Mouse (Mus musculus) CH12.LX (cell line): ENCODE data around the gene Svep1. TPM values are rescaled to one million over a fixed set of nuclear protein-coding genes. Genes with fewer than 3 reads are reported as not detected.

ENCODE experiments used
- DNase-seq: peaks from one replicate; pipeline ENCODE4 v3.0.0-alpha.2; 2013; ENCODE audit errors: extremely low read depth
- H3K27ac ChIP-seq: 2 replicates; pipeline ENCODE4 v1.5.1; 2012; ENCODE audit warnings: low read depth, mild to moderate bottlenecking, control low read depth, moderate library complexity; ENCODE audit not compliant: insufficient read depth
- H3K27me3 ChIP-seq: replicated peaks from 2 replicates; pipeline ENCODE3; 2012; ENCODE audit warnings: inconsistent platforms
- H3K36me3 ChIP-seq, 2 experiments: replicated peaks in 1 of 2; 2 replicates each; pipeline versions ENCODE3 to v1.6.1; 2012; ENCODE audit warnings: inconsistent platforms in 1 of 2, low read length in 1 of 2, mild to moderate bottlenecking in 1 of 2, mixed read lengths in 1 of 2, moderate library complexity in 1 of 2; ENCODE audit not compliant: control insufficient read depth in 1 of 2, insufficient read depth in 1 of 2
- H3K4me1 ChIP-seq, 2 experiments: 2 replicates each; pipeline ENCODE4 v1.6.1; 2012; ENCODE audit warnings: inconsistent platforms in 1 of 2, moderate library complexity in 1 of 2; ENCODE audit not compliant: insufficient read depth in 2 of 2, control insufficient read depth in 1 of 2
- H3K4me2 ChIP-seq: 2 replicates; pipeline ENCODE4 v1.6.1; 2012; ENCODE audit warnings: low read depth, mild to moderate bottlenecking, control low read depth; ENCODE audit not compliant: poor library complexity, insufficient read depth, severe bottlenecking
- H3K4me3 ChIP-seq, 3 experiments: fragments of 150-350 bp in 1 of 3; sonication (generic) in 1 of 3; replicated peaks in 1 of 3; 2 replicates each; pipeline versions ENCODE3 to v1.5.1; 2011 to 2012; ENCODE audit warnings: low read depth in 2 of 3, low read length in 2 of 3, mild to moderate bottlenecking in 2 of 3, moderate library complexity in 2 of 3, control low read depth in 1 of 3, improper control_type of control experiment in 1 of 3, inconsistent platforms in 1 of 3, mixed read lengths in 1 of 3; ENCODE audit not compliant: poor library complexity in 1 of 3
- H3K79me2 ChIP-seq: replicated peaks from 2 replicates; pipeline ENCODE4 v1.6.1; 2012; ENCODE audit warnings: mild to moderate bottlenecking, moderate library complexity; ENCODE audit not compliant: control insufficient read depth, poor library complexity, insufficient read depth, severe bottlenecking; ENCODE audit errors: extremely low read depth
- H3K9ac ChIP-seq: 2 replicates; pipeline ENCODE4 v1.6.1; 2012; ENCODE audit warnings: low read depth, mild to moderate bottlenecking, control low read depth, moderate library complexity; ENCODE audit not compliant: insufficient read depth
- H3K9me3 ChIP-seq: replicated peaks from 2 replicates; pipeline ENCODE3; 2012; ENCODE audit warnings: low read length, inconsistent platforms, mixed read lengths
- BHLHE40 ChIP-seq: IDR thresholded peaks from 2 replicates; pipeline ENCODE4 v1.6.1; 2011; ENCODE audit warnings: mild to moderate bottlenecking, low read depth, low read length, improper control_type of control experiment
- CHD1 ChIP-seq: IDR thresholded peaks from 2 replicates; pipeline ENCODE4 v1.6.1; 2012; ENCODE audit warnings: low read depth, low read length, improper control_type of control experiment, inconsistent platforms
- CTCF ChIP-seq, 2 experiments: IDR thresholded peaks in 1 of 2; conservative IDR thresholded peaks in 1 of 2; 2 replicates each; pipeline ENCODE4 v1.5.1; 2011 to 2012; ENCODE audit warnings: low read depth in 2 of 2, low read length in 2 of 2, improper control_type of control experiment in 1 of 2, inconsistent platforms in 1 of 2, mild to moderate bottlenecking in 1 of 2, moderate library complexity in 1 of 2
- E2F4 ChIP-seq: IDR thresholded peaks from 2 replicates; pipeline ENCODE4 v1.6.1; 2011; ENCODE audit warnings: low read depth, low read length, improper control_type of control experiment; ENCODE audit not compliant: insufficient replicate concordance
- ELF1 ChIP-seq: IDR thresholded peaks from 2 replicates; pipeline ENCODE4 v1.6.1; 2014; ENCODE audit warnings: low read depth, mild to moderate bottlenecking, inconsistent platforms, low read length, improper control_type of control experiment
- ETS1 ChIP-seq: conservative IDR thresholded peaks from 2 replicates; pipeline ENCODE4 v1.6.1; 2012; ENCODE audit warnings: low read depth, mild to moderate bottlenecking, inconsistent platforms, low read length, improper control_type of control experiment, moderate library complexity
- GABPA ChIP-seq: IDR thresholded peaks from 2 replicates; pipeline ENCODE4 v1.6.1; 2012; ENCODE audit warnings: low read depth, low read length, improper control_type of control experiment, inconsistent platforms; ENCODE audit not compliant: insufficient replicate concordance
- IRF4 ChIP-seq: IDR thresholded peaks from 2 replicates; pipeline ENCODE4 v1.6.1; 2014; ENCODE audit warnings: low read depth, mild to moderate bottlenecking, inconsistent platforms, low read length, improper control_type of control experiment
- JUN ChIP-seq: IDR thresholded peaks from 2 replicates; pipeline ENCODE4 v1.6.1; 2011; ENCODE audit warnings: low read depth, mild to moderate bottlenecking, low read length, improper control_type of control experiment, moderate library complexity; ENCODE audit not compliant: insufficient read depth
- JUND ChIP-seq: conservative IDR thresholded peaks from 2 replicates; pipeline ENCODE4 v1.6.1; 2011; ENCODE audit warnings: low read depth, low read length, improper control_type of control experiment
- KAT2A ChIP-seq: IDR thresholded peaks from 2 replicates; pipeline ENCODE4 v1.6.1; 2012; ENCODE audit warnings: low read length, improper control_type of control experiment, inconsistent platforms; ENCODE audit not compliant: insufficient replicate concordance
- MAX ChIP-seq: IDR thresholded peaks from 2 replicates; pipeline ENCODE4 v1.6.1; 2011; ENCODE audit warnings: low read length, improper control_type of control experiment
- MAZ ChIP-seq: IDR thresholded peaks from 2 replicates; pipeline ENCODE4 v1.6.1; 2012; ENCODE audit warnings: low read depth, mild to moderate bottlenecking, inconsistent platforms, low read length, improper control_type of control experiment, moderate library complexity
- MYC ChIP-seq: IDR thresholded peaks from 2 replicates; pipeline ENCODE4 v1.6.1; 2011; ENCODE audit warnings: low read depth, mild to moderate bottlenecking, improper control_type of control experiment, low read length
- NRF1 ChIP-seq: IDR thresholded peaks from 2 replicates; pipeline ENCODE4 v1.6.1; 2014; ENCODE audit warnings: low read depth, mild to moderate bottlenecking, inconsistent platforms, low read length, improper control_type of control experiment, moderate library complexity
- PAX5 ChIP-seq: IDR thresholded peaks from 2 replicates; pipeline ENCODE4 v1.6.1; 2012; ENCODE audit warnings: low read length, inconsistent platforms, mixed read lengths
- POLR2A ChIP-seq: IDR thresholded peaks from 2 replicates; pipeline ENCODE4 v1.6.1; 2011; ENCODE audit warnings: low read depth, mild to moderate bottlenecking, improper control_type of control experiment, low read length
- POLR2AphosphoS2 ChIP-seq: IDR thresholded peaks from 2 replicates; pipeline ENCODE4 v1.6.1; 2011; ENCODE audit warnings: low read depth, low read length, improper control_type of control experiment
- TBP ChIP-seq: conservative IDR thresholded peaks from 2 replicates; pipeline ENCODE4 v1.6.1; 2011; ENCODE audit warnings: low read depth, low read length, improper control_type of control experiment
- UBTF ChIP-seq: IDR thresholded peaks from 2 replicates; pipeline ENCODE4 v1.6.1; 2012; ENCODE audit warnings: low read depth, mild to moderate bottlenecking, inconsistent platforms, low read length, improper control_type of control experiment, moderate library complexity
- USF1 ChIP-seq: IDR thresholded peaks from 2 replicates; pipeline ENCODE4 v1.6.1; 2014; ENCODE audit warnings: low read depth, mild to moderate bottlenecking, inconsistent platforms, low read length, improper control_type of control experiment
- ZC3H11A ChIP-seq: IDR thresholded peaks from 2 replicates; pipeline ENCODE4 v1.6.1; 2012; ENCODE audit warnings: low read depth, mild to moderate bottlenecking, inconsistent platforms, low read length, improper control_type of control experiment
- dilution Hi-C: fragments of 300-500 bp; cut with MboI; formaldehyde crosslinking; loops from 2 replicates; pipeline ENCODE4 v1.14.3; 2020; ENCODE audit warnings: low sequenced_read_pairs; ENCODE audit not compliant: extremely low pct_unique_long_range_greater_than_20kb, extremely low pct_ligation_motif_present
- in situ Hi-C: fragments of 300-500 bp; cut with MboI; formaldehyde crosslinking; loops from 3 replicates; pipeline ENCODE4 v1.14.3; 2019; ENCODE audit warnings: low sequenced_read_pairs, low pct_ligation_motif_present, low pct_unique_long_range_greater_than_20kb, mixed read lengths
- polyA plus RNA-seq: library from polyadenylated mRNA; unstranded; fragments of >175 nt; gene quantifications from 2 replicates; pipeline ENCODE4 v1.2.1, GENCODE M21; 2012; ENCODE audit warnings: low read depth; ENCODE audit not compliant: insufficient read length
- total RNA-seq, 2 experiments: library from RNA; depleted of rRNA; stranded (reverse); fragments of 300-350 nt in 1 of 2; fragments of >200 nt in 1 of 2; gene quantifications; 2 replicates each; pipeline ENCODE4 v1.2.3; 2012 to 2014

Gene Svep1
- total and polyA plus RNA-seq, 3 experiments, result not detected

- Histone ChIP-seq H3K9ac (no peak overlapping the region), H3K4me3 (no peak overlapping the region), H3K36me3 (no peaks in the 10 kb centered on the region), H3K79me2 (no peaks in the 10 kb centered on the region), H3K27me3 (no peaks in the 10 kb centered on the region), H3K27ac (no peak overlapping the region), H3K4me2 (no peak overlapping the region), H3K9me3 (no peaks in the 10 kb centered on the region), H3K4me1 (no peaks in the 10 kb centered on the region)
- TF ChIP-seq UBTF, result no peak
- no peak for TF ChIP-seq CHD1
- TF ChIP-seq BHLHE40, result no peak
- no peak for TF ChIP-seq CTCF (conservative IDR thresholded peaks at IDR 0.05 in 1 of 2, IDR thresholded peaks at IDR 0.05 in 1 of 2; ENCODE audit: low read depth in 2 of 2, low read length in 2 of 2)
- no peak for TF ChIP-seq MAZ
- no peak for TF ChIP-seq USF1
- TF ChIP-seq KAT2A, result no peak
- TF ChIP-seq NRF1, result no peak
- TF ChIP-seq TBP, result no peak
- TF ChIP-seq ELF1, result no peak
- TF ChIP-seq JUN, result no peak
- no peak for TF ChIP-seq ETS1
- TF ChIP-seq JUND, result no peak
- TF ChIP-seq MYC, result no peak
- no peak for TF ChIP-seq GABPA
- TF ChIP-seq POLR2A, result no peak
- dilution Hi-C loops (no loop called here), in situ Hi-C loops (no loop called here)
- DNase-seq, result no peak
These were observed 5.0 kb downstream of the Svep1 start for GRCm38 (mm10) chr4:58201703-58202102.

GRCm38 (mm10) chr4:58200826-58201225 is 5.8 kb downstream of the Svep1 start:
- no peak overlapping the region for H3K9ac ChIP-seq
- dilution Hi-C loops, result no loop called here
- no peak overlapping the region for H3K27ac ChIP-seq
- DNase-seq, result no peak
- H3K79me2 ChIP-seq, result no peaks in the 10 kb centered on the region
- no peak overlapping the region for H3K4me3 ChIP-seq
- H3K36me3 ChIP-seq, result no peaks in the 10 kb centered on the region
- TF ChIP-seq JUND (no peak), E2F4 (no peak), PAX5 (no peak), TBP (no peak), MAX (no peak), POLR2AphosphoS2 (no peak), IRF4 (no peak), KAT2A (no peak), ZC3H11A (no peak)
- no peaks in the 10 kb centered on the region for H3K4me1 ChIP-seq
- no peaks in the 10 kb centered on the region for H3K27me3 ChIP-seq
- H3K4me2 ChIP-seq, result no peak overlapping the region
- peaks cover 2% of the 10 kb centered on the region for H3K9me3 ChIP-seq
- in situ Hi-C loops, result no loop called here
